Mouse (Mus musculus) intestine, postnatal 0 days (tissue): Measurements from ENCODE around the gene Csrnp1. TPM values are rescaled to one million over a fixed set of nuclear protein-coding genes. Genes with fewer than 3 reads are reported as not detected.

Source experiments
- ATAC-seq: fragments of 200-750 bp; cut with Nextera tagmentation; 2 replicates; pipeline ENCODE4 v1.8.0; 2017; ENCODE audit warnings: mild to moderate bottlenecking, moderate TSS enrichment, moderate library complexity
- H3K27ac ChIP-seq: fragments of 300-500 bp; sonication (generic); 2 replicates; pipeline ENCODE4 v1.5.1; 2014; ENCODE audit warnings: mild to moderate bottlenecking, low read depth, low read length, moderate library complexity
- H3K27me3 ChIP-seq: fragments of 300-500 bp; sonication (generic); replicated peaks from 2 replicates; pipeline ENCODE4 v1.6.1; 2014; ENCODE audit warnings: low read length, mixed read lengths; ENCODE audit not compliant: control insufficient read depth, insufficient read depth
- H3K36me3 ChIP-seq: fragments of 300-500 bp; sonication (generic); 2 replicates; pipeline ENCODE4 v1.6.1; 2014; ENCODE audit warnings: mild to moderate bottlenecking, moderate library complexity; ENCODE audit not compliant: control insufficient read depth, insufficient read depth
- H3K4me1 ChIP-seq: fragments of 300-500 bp; sonication (generic); replicated peaks from 2 replicates; pipeline ENCODE4 v1.6.1; 2014; ENCODE audit warnings: antibody characterized with exemption, low read length, mixed read lengths; ENCODE audit not compliant: control insufficient read depth, insufficient read depth
- H3K4me2 ChIP-seq: fragments of 300-500 bp; sonication (generic); replicated peaks from 2 replicates; pipeline ENCODE4 v1.6.1; 2014; ENCODE audit warnings: low read depth, mild to moderate bottlenecking, moderate library complexity
- H3K4me3 ChIP-seq: fragments of 300-500 bp; sonication (generic); 2 replicates; pipeline ENCODE4 v1.5.1; 2014; ENCODE audit warnings: low read depth, low read length
- H3K9ac ChIP-seq: fragments of 300-500 bp; sonication (generic); 2 replicates; pipeline ENCODE4 v1.6.1; 2014; ENCODE audit warnings: mild to moderate bottlenecking, low read depth, low read length
- H3K9me3 ChIP-seq: fragments of 300-500 bp; sonication (generic); 2 replicates; pipeline ENCODE4 v1.6.1; 2016; ENCODE audit warnings: mixed run types; ENCODE audit not compliant: control insufficient read depth
- CTCF ChIP-seq: sonication (generic); IDR thresholded peaks from 2 replicates; pipeline ENCODE4 v1.5.1; 2016; ENCODE audit warnings: low read depth, mild to moderate bottlenecking, control low read depth, antibody characterized with exemption, moderate library complexity
- WGBS: fragments of 180-500 bp; shearing (Covaris S2); extraction: QIAGEN DNeasy Blood & Tissue Kit; methylation state at CpG from one replicate; pipeline ENCODE4 v1.1.7; 2014; 5-methylcytosine and 5-hydroxymethylcytosine counted together
- polyA plus RNA-seq: library from polyadenylated mRNA; unstranded; fragments of >200 nt; fragmentation: Nextera tagmentation; extraction: Ambion mirVana; gene quantifications from 2 replicates; pipeline ENCODE4 v1.2.1, GENCODE M21; 2015

Csrnp1 gene
- polyA plus RNA-seq, 1 experiment from 2014 or later, result 3.8 TPM

DNA sequence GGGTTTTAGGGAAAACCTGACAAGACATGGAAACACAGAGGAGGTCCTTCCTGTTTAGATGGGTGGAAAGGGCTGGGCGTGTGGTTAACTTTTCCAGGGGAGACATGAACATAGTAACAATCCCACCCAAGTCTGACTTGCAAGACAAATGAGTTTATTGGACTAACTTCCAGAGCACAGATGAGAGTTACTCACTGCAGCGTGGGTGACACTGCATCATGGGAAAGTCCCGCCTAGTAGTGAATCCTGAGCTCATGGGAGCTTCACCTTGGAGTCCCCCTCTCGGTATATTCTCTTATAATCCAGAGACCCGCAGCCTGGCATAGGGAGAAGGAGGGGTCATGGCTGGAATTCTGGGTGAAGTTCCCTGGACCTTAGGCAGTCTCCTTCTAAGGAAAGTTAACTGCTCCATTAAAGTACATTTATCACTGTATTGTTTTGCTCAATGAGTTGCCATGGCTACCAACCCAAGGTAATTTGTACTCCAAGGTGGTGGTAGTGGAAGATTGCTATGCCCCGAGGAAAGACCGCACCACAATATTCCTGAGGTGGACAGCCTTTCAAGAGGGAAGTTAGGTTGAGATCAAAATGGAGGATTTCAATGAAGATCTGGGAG, 24.9 kb upstream of the Csrnp1 start:
- ATAC-seq, result no peak
- Histone ChIP-seq H3K9ac (no peak overlapping the region), H3K27ac (no peak overlapping the region), H3K36me3 (no peaks in the 10 kb centered on the region), H3K4me2 (no peak overlapping the region), H3K9me3 (0 out of 2 replicates have a peak, but pooled peaks cover 2% of the 10 kb centered on the region), H3K27me3 (no peaks in the 10 kb centered on the region; the same call in 1 of the 2 replicates), H3K4me1 (no peaks in the 10 kb centered on the region), H3K4me3 (no peak overlapping the region)
- 55% methylated on average over 7 of the region's 7 CpGs for WGBS
- TF ChIP-seq CTCF, result no peak

GRCm38 (mm10) chr9:120007833-120008232, 23.4 kb upstream of the Csrnp1 start:
- Histone ChIP-seq H3K4me2 (no peak overlapping the region), H3K4me1 (no peaks in the 10 kb centered on the region), H3K9me3 (0 out of 2 replicates have a peak, but pooled peaks cover 2% of the 10 kb centered on the region), H3K9ac (no peak overlapping the region), H3K4me3 (no peak overlapping the region), H3K27me3 (no peaks in the 10 kb centered on the region; the same call in 1 of the 2 replicates), H3K36me3 (no peaks in the 10 kb centered on the region), H3K27ac (no peak overlapping the region)
- WGBS, result 97% methylated on average over 1 of the region's 1 CpGs
- no peak; the same call in 1 of the 2 replicates for TF ChIP-seq CTCF
- ATAC-seq, result no peak

- WGBS, result 45% methylated on average over 3 of the region's 3 CpGs
- no peak overlapping the region for H3K4me3 ChIP-seq
- no peak for ATAC-seq
Measured at GRCm38 (mm10) chr9:120005936-120006335, 21.5 kb upstream of the Csrnp1 start.

GRCm38 (mm10) chr9:120002893-120003292, 18.4 kb upstream of the Csrnp1 start:
- WGBS, result 84% methylated on average over 5 of the region's 5 CpGs
- Histone ChIP-seq H3K9me3 (0 out of 2 replicates have a peak, but pooled peaks cover under 1% of the 10 kb centered on the region), H3K4me1 (no peaks in the 10 kb centered on the region; the same call in none of the 2 replicates), H3K4me3 (no peak overlapping the region), H3K27ac (no peak overlapping the region), H3K36me3 (no peaks in the 10 kb centered on the region), H3K4me2 (no peak overlapping the region), H3K9ac (no peak overlapping the region), H3K27me3 (no peaks in the 10 kb centered on the region)
- TF ChIP-seq CTCF, result no peak
- ATAC-seq, result no peak

More at GRCm38 (mm10) chr9:120005936-120006335, 21.5 kb upstream of the Csrnp1 start:
- TF ChIP-seq CTCF, result no peak
- Histone ChIP-seq H3K9me3 (0 out of 2 replicates have a peak, but pooled peaks cover 2% of the 10 kb centered on the region), H3K4me1 (no peaks in the 10 kb centered on the region; the same call in none of the 2 replicates), H3K36me3 (no peaks in the 10 kb centered on the region), H3K27me3 (no peaks in the 10 kb centered on the region), H3K4me2 (no peak overlapping the region), H3K9ac (no peak overlapping the region), H3K27ac (no peak overlapping the region)

DNA sequence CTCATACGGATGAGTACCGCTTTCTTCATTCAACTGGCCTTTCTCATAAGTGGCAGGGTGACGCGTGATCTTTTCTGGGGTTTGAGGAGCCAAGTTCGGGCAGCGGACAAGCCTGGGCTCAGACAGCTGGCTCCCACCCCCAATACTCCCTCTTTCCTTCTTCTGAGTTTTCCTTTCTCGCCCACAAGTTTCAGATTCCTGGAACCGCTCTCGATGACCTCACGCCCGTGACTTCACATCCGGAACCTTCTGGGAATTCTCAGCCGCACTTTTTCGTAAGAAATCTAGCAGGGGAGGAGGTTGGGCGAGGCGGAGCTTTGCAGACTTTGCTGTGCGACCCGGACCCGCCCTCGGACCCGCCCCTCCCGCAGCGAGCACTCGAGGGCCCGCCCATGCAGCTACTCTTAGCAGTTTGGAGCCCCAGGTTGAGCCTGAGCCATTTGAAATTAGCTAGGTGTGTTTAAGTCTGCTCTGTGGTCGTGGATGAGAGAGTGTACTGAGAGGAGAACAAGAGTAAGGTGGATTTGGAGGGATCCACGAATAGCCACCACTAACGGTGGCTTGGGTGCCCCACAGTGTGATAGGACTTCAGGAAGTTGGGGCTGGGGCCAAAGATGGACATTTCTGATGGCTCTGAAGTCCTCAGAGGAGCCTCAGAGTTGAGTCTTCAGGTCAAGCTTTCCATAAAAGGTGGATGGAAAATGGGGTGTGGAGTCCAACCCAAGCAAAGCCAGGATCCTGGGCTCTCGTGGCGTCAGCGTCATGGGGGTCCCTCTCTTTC, 17.7 kb upstream of the Csrnp1 start:
- peak; percentile 89 for ATAC-seq
- 10% methylated on average over 31 of the region's 31 CpGs for WGBS

GRCm38 (mm10) chr9:120000761-120001160, 16.3 kb upstream of the Csrnp1 start:
- ATAC-seq, result no peak
- H3K27me3 ChIP-seq, result no peaks in the 10 kb centered on the region
- H3K27ac ChIP-seq, result no peak overlapping the region
- H3K4me1 ChIP-seq, result no peaks in the 10 kb centered on the region; the same call in none of the 2 replicates
- H3K9ac ChIP-seq, result no peak overlapping the region
- H3K9me3 ChIP-seq, result no peaks in the 10 kb centered on the region
- no peaks in the 10 kb centered on the region for H3K36me3 ChIP-seq
- H3K4me3 ChIP-seq, result no peak overlapping the region
- H3K4me2 ChIP-seq, result no peak overlapping the region
- TF ChIP-seq CTCF, result no peak
- WGBS, result 73% methylated on average over 5 of the region's 5 CpGs

More for the DNA sequence above, 17.7 kb upstream of the Csrnp1 start:
- Histone ChIP-seq H3K4me2 (peak overlapping the region; percentile 61), H3K9me3 (no peaks in the 10 kb centered on the region), H3K27me3 (no peaks in the 10 kb centered on the region), H3K4me1 (no peaks in the 10 kb centered on the region; the same call in none of the 2 replicates), H3K27ac (peak overlapping the region; percentile 67), H3K9ac (no peak overlapping the region; the same call in 1 of the 2 replicates), H3K4me3 (peak overlapping the region; percentile 40), H3K36me3 (no peaks in the 10 kb centered on the region)
- no peak for TF ChIP-seq CTCF
